Mouse (Mus musculus) olfactory bulb, adult 2 months (tissue): Measurements from ENCODE around the gene Foxp1.

ENCODE experiments used
- CTCF ChIP-seq: fragments of 200-500 bp; IDR thresholded peaks from 2 replicates; pipeline ENCODE4 v1.5.1; 2012; ENCODE audit warnings: low read depth, mild to moderate bottlenecking, low read length, moderate library complexity; ENCODE audit not compliant: insufficient read depth
- POLR2A ChIP-seq: fragments of 200-500 bp; IDR thresholded peaks from 2 replicates; pipeline ENCODE4 v1.6.1; 2012; ENCODE audit warnings: mild to moderate bottlenecking, low read depth, low read length, moderate library complexity; ENCODE audit not compliant: insufficient read depth

GRCm38 (mm10) chr6:99035459-99036375 lies 486.8 kb downstream of the Foxp1 start:
- TF ChIP-seq POLR2A, result no peak
- TF ChIP-seq CTCF, result no peak
